Mouse (Mus musculus) lung, postnatal 0 days (tissue): ENCODE results near the gene Limk1. TPM values are rescaled to one million over a fixed set of nuclear protein-coding genes. Genes with fewer than 3 reads are reported as not detected.

Experiments used
- ATAC-seq: fragments of 200-750 bp; cut with Nextera tagmentation; 2 replicates; pipeline ENCODE4 v1.8.0; 2017; ENCODE audit warnings: moderate library complexity
- DNase-seq: peaks from one replicate; pipeline ENCODE4 v3.0.0-alpha.2; 2016; ENCODE audit warnings: low spot score
- H3K27ac ChIP-seq: fragments of 300-500 bp; sonication (generic); 2 replicates; pipeline ENCODE4 v1.5.1; 2014; ENCODE audit warnings: antibody characterized with exemption, mild to moderate bottlenecking, low read length, mixed read lengths
- H3K27me3 ChIP-seq: fragments of 300-500 bp; sonication (generic); replicated peaks from 2 replicates; pipeline ENCODE4 v1.6.1; 2014; ENCODE audit warnings: low read length, mixed read lengths; ENCODE audit not compliant: insufficient read depth
- H3K36me3 ChIP-seq: fragments of 300-500 bp; sonication (generic); 2 replicates; pipeline ENCODE4 v1.6.1; 2014; ENCODE audit warnings: low read length, mixed read lengths; ENCODE audit not compliant: insufficient read depth
- H3K4me1 ChIP-seq: fragments of 300-500 bp; sonication (generic); 2 replicates; pipeline ENCODE4 v1.6.1; 2014; ENCODE audit warnings: antibody characterized with exemption, low read depth, low read length, mixed read lengths; ENCODE audit not compliant: insufficient read depth
- H3K4me2 ChIP-seq: fragments of 300-500 bp; sonication (generic); replicated peaks from 2 replicates; pipeline ENCODE4 v1.6.1; 2014; ENCODE audit warnings: low read depth, mild to moderate bottlenecking, low read length, moderate library complexity, mixed read lengths
- H3K4me3 ChIP-seq: fragments of 300-500 bp; sonication (generic); 2 replicates; pipeline ENCODE4 v1.5.1; 2014; ENCODE audit warnings: low read depth, low read length
- H3K9ac ChIP-seq: fragments of 300-500 bp; sonication (generic); replicated peaks from 2 replicates; pipeline ENCODE4 v1.6.1; 2014; ENCODE audit warnings: low read depth, mild to moderate bottlenecking
- H3K9me3 ChIP-seq: fragments of 300-500 bp; sonication (generic); 2 replicates; pipeline ENCODE4 v1.6.1; 2016; ENCODE audit warnings: low read length, mixed read lengths
- CTCF ChIP-seq: IDR thresholded peaks from 2 replicates; pipeline ENCODE4 v1.5.1; 2016; ENCODE audit warnings: antibody characterized with exemption, mild to moderate bottlenecking
- EP300 ChIP-seq: IDR thresholded peaks from 2 replicates; pipeline ENCODE4 v1.6.1; 2016; ENCODE audit warnings: antibody characterized with exemption, mild to moderate bottlenecking, control low read depth
- WGBS: fragments of 180-500 bp; shearing (Covaris S2); extraction: QIAGEN DNeasy Blood & Tissue Kit; methylation state at CpG from one replicate; pipeline ENCODE4 v1.1.7; 2014; 5-methylcytosine and 5-hydroxymethylcytosine counted together
- polyA plus RNA-seq: library from polyadenylated mRNA; unstranded; fragments of >200 nt; fragmentation: Nextera tagmentation; extraction: Ambion mirVana; gene quantifications from 2 replicates; pipeline ENCODE4 v1.2.1, GENCODE M21; 2015

Limk1 gene
- 7.2 and 10.2 TPM in 2 replicates for polyA plus RNA-seq

DNA sequence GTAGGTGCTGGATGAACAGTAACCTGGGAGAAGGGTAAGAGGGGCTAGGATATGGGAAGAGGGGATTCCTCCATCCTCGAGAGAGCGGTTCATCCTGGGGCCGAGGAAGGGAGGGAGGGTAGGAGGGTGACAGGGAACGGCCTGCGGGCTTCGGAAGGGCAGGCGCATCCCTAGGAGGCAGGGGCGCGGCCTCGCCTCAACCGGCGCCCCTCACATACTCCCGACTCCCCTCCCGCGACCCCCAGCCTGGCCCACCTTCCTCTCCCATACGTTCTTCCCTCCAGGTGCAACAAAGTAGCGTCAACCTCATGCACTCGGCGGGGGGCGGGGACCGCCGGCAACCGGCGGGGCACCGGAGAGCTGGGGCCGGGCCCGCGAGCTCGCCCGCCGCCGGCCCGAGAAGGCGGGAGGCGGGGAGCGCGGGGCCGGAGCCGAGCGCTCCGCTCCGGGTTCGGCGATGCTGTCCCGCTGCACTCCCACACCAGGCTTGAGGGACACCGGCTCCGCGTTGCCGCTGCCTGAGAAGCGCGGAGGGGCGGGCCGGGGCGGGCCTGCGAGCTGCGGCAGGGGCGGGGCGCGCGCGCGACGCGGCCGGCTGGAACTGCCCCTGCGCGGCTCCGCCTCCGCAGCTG lies at the start of gene Limk1:
Limk1 (minus strand) TSS at position 513 of the 632 bp plus-strand sequence.
- Histone ChIP-seq H3K9ac (peak within 1 kb of the TSS; percentile 58), H3K4me3 (peak within 1 kb of the TSS; percentile 76), H3K4me1 (peaks cover 4% of the 10 kb centered on the region; the same call in 1 of the 2 replicates), H3K36me3 (no peaks in the 10 kb centered on the region), H3K27me3 (no peaks in the 10 kb centered on the region), H3K4me2 (peak within 1 kb of the TSS; percentile 89), H3K27ac (peak within 1 kb of the TSS; percentile 59), H3K9me3 (no peaks in the 10 kb centered on the region)
- DNase-seq: no peak
- ATAC-seq: no peak
- WGBS: under 1% methylated on average over 47 of the region's 69 CpGs
- TF ChIP-seq EP300: no peak
- TF ChIP-seq CTCF: no peak

DNA sequence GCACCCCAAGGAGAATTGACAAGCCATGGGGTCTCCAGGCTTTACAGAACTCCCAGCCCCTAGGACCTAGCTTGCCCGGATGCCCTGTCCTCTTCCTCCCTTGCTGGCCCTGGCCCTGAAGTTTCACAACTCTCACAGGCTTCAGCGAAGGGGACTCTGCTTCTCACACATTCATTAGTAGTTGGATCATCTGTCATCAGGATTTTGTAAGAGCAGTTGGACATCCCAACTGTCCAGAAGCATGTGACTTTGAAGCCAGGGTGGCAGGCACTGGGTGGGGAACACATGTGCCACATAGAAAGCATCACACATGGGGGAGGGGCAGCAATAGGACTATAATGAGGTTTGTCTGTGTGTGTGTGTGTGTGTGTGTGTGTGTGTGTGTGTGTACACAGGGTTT lies 46.5 kb upstream of the Limk1 start:
- peak; percentile 44 for ATAC-seq
- H3K27ac ChIP-seq: no peak overlapping the region
- no peaks in the 10 kb centered on the region for H3K9me3 ChIP-seq
- 73% methylated on average over 2 of the region's 2 CpGs for WGBS
- H3K27me3 ChIP-seq: no peaks in the 10 kb centered on the region
- H3K9ac ChIP-seq: no peak overlapping the region
- no peak overlapping the region for H3K4me2 ChIP-seq
- DNase-seq: peak; percentile 73
- no peak overlapping the region for H3K4me3 ChIP-seq
- H3K4me1 ChIP-seq: 0 out of 2 replicates have a peak, but pooled peaks cover 5% of the 10 kb centered on the region
- H3K36me3 ChIP-seq: 0 out of 2 replicates have a peak, but pooled peaks cover 9% of the 10 kb centered on the region
- TF ChIP-seq CTCF (no peak), EP300 (no peak; the same call in 1 of the 2 replicates)

DNA sequence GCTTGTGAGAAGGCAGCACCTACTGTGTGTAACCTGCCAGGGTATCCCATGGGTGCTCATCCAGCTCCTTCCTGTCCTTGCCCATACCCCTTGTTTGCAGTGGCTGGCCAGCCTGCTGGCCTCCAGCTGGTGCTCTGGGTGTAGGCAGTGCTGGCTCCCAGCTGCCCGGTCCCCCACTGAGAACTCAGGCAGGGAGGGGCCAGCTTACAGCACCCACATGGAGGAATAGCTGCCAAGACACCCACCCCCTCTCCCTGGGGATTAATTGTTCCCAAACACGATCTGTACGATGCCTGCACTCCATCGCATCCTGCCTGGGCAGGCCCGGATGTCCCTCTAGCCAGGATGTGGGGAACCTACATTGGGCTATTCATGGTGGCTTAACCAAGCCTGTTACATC lies 45.7 kb upstream of the Limk1 start:
- TF ChIP-seq EP300: no peak
- no peak for TF ChIP-seq CTCF
- Histone ChIP-seq H3K27me3 (no peaks in the 10 kb centered on the region), H3K27ac (no peak overlapping the region), H3K36me3 (0 out of 2 replicates have a peak, but pooled peaks cover 9% of the 10 kb centered on the region), H3K4me2 (no peak overlapping the region), H3K4me3 (no peak overlapping the region), H3K4me1 (0 out of 2 replicates have a peak, but pooled peaks cover 5% of the 10 kb centered on the region), H3K9me3 (no peaks in the 10 kb centered on the region), H3K9ac (no peak overlapping the region)
- 43% methylated on average over 5 of the region's 5 CpGs for whole genome bisulfite sequencing
- peak; percentile 47 for ATAC-seq
- DNase-seq: no peak

GRCm38 (mm10) chr5:134733241-134733640 lies 44.8 kb upstream of the Limk1 start:
- no peak overlapping the region for H3K4me3 ChIP-seq
- 0 out of 2 replicates have a peak, but pooled peaks cover 9% of the 10 kb centered on the region for H3K36me3 ChIP-seq
- TF ChIP-seq CTCF (no peak), EP300 (no peak)
- 78% methylated on average over 4 of the region's 4 CpGs for WGBS
- H3K9ac ChIP-seq: no peak overlapping the region
- ATAC-seq (no peak), DNase-seq (no peak)
- H3K27ac ChIP-seq: no peak overlapping the region
- H3K27me3 ChIP-seq: no peaks in the 10 kb centered on the region
- H3K4me2 ChIP-seq: no peak overlapping the region
- 0 out of 2 replicates have a peak, but pooled peaks cover 5% of the 10 kb centered on the region for H3K4me1 ChIP-seq
- no peaks in the 10 kb centered on the region for H3K9me3 ChIP-seq

GRCm38 (mm10) chr5:134729124-134729523 lies 40.7 kb upstream of the Limk1 start:
- Histone ChIP-seq H3K4me3 (no peak overlapping the region), H3K9ac (no peak overlapping the region), H3K4me2 (no peak overlapping the region), H3K27ac (no peak overlapping the region), H3K9me3 (no peaks in the 10 kb centered on the region), H3K4me1 (no peaks in the 10 kb centered on the region), H3K27me3 (no peaks in the 10 kb centered on the region), H3K36me3 (0 out of 2 replicates have a peak, but pooled peaks cover 13% of the 10 kb centered on the region)
- no peak for TF ChIP-seq CTCF
- no peak for TF ChIP-seq EP300
- no peak for DNase-seq
- 92% methylated on average over 12 of the region's 12 CpGs for WGBS
- no peak for ATAC-seq

DNA sequence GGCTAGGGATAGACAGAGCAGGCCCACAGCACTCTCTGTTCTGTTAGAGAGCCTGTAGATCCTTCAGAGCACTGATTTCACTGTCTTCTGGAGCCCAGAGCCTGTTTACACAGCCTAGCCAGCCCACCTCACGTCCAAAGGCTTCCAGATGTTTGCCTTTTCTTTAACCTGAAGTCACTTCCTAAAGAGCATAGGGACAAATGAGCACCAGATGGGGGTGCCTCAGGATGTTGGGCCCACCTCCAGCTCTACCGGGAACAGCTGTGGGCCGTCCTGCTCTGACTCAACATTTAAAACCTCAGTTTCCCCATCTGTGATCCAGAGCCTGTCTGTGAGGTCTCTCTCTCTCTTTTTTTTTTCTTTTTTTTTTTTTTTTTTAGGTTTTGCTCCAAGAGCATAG lies 40.1 kb upstream of the Limk1 start:
- Histone ChIP-seq H3K4me2 (no peak overlapping the region), H3K27ac (no peak overlapping the region), H3K27me3 (no peaks in the 10 kb centered on the region), H3K4me1 (no peaks in the 10 kb centered on the region), H3K4me3 (no peak overlapping the region), H3K9ac (no peak overlapping the region), H3K9me3 (no peaks in the 10 kb centered on the region), H3K36me3 (0 out of 2 replicates have a peak, but pooled peaks cover 13% of the 10 kb centered on the region)
- ATAC-seq (no peak), DNase-seq (no peak)
- 67% methylated on average over 3 of the region's 3 CpGs for WGBS
- no peak for TF ChIP-seq EP300
- no peak for TF ChIP-seq CTCF
